Mouse (Mus musculus): Measurements from ENCODE around the gene Golm1.
"Not testable (repeated sequence)": the region's sequence is repeated elsewhere in the genome, so short reads cannot be mapped to it uniquely, and the experiment has no call there.

The Golm1 gene

GRCm38 (mm10) chr13:59592058-59592457 lies 83.6 kb downstream of the Golm1 start:
- not testable (repeated sequence) for DNase-seq (ENCODE audit: low spot score in 2 of 2)

DNA sequence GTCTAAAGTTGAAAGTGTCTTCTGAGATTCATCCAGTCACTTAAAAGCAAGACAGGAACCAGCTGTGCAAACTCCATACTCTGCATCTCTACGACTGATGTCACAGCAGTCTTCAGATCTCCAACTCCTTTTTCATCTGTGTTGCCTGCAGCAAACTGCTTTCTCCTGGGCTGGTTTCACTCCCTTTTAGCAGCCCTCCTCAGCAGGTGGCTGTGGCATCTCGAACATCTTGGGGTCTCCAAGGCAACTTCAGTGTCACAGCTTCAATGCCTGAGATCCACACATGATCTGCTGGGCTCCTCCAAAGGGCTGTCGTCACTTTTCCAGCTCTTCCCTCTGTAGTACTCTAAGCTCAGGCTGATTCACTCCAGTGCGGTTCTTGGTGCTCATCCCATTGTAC lies 84.9 kb downstream of the Golm1 start:
- no peak for DNase-seq (ENCODE audit: low spot score in 2 of 2)

- DNase-seq (ENCODE audit: low spot score in 2 of 2), result no peak
These were observed 85.9 kb downstream of the Golm1 start for GRCm38 (mm10) chr13:59589672-59590071.

DNA sequence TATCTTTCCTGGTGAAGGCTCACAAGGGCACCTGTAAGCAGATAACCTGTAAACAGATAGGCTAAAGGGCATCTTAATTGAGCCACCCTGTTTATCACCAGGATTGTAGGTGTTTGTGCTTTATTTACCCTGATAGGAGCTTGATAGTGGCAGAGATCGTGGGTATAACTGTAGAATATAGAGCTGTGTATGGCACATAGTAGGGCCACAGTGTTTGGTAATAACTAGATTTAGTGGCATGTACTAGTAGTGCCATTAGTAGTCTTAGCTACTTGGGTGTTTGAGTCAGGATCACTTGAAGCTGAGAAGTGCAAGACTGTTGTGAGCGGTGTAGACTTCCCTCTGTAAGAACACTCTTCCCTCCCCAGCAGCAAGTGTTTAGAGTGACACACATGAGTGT lies 88.4 kb downstream of the Golm1 start:
- DNase-seq (ENCODE audit: low spot score in 2 of 2), result no peak

DNA sequence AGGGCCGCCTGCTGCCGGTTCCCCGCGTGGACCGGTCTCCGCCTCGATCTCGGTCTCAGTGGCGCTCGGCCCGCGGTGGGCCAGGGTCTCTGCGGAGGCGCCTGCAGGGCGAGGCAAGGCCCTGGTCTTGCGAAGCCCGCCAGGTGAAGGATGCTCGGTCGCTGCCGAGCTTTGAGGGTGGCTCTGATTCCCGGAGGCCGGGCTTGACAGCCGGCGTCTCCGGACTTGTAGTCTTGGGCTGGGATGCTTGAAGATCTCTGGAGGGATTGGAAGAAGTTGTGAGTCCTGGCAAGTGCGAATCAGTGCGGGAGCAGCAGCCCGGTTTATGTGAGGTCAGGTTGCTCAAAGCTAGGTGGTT lies 90.0 kb downstream of the Golm1 start:
- no peak for DNase-seq (ENCODE audit: low spot score in 2 of 2)

DNA sequence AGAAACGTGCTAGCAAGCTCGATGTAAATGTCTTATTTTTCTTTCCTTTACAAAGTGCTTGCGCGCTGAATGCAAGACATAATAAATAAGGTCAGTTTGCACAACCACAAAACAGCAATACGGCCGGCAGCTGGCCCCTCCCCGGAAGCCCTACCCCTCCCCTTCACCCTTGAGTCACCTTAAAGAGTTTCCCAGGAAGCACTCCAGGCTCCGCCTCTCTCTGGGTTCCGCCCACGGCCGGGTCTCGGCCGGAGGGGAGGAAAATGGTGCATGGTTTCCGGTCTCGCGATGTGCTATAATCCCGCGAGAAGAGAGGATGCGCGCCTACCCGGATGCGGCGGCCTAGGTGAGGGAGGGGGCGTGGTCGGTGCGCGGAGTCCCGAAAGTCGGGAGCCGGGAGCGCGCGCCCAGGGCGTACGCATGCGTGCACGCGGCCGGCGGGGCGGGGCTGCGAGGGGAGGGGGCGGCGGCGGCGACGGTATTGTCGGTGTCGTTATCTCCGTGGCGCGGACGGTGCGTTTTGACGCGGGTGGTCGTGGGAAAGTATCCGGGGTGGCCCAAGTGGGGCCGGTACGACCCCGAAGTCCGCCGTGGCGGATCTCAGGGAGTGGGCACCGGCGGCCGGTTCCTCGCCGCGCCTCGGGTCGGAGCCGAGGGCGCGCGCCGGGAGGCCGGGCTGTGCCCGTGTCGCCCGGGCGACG lies 90.5 kb downstream of the Golm1 start, which contains the start of the genes Agtpbp1 and Naa35:
TSS of gene Agtpbp1 (minus strand) at position 281 of the 701 bp plus-strand sequence.
TSS of gene Naa35 (plus strand) at position 313 of the 701 bp plus-strand sequence.
- peak; percentile 99 for DNase-seq (ENCODE audit: low spot score in 2 of 2)
